Comparison of ENCODE assay signal across 32 mouse cellular contexts in the genomic region with DNA sequence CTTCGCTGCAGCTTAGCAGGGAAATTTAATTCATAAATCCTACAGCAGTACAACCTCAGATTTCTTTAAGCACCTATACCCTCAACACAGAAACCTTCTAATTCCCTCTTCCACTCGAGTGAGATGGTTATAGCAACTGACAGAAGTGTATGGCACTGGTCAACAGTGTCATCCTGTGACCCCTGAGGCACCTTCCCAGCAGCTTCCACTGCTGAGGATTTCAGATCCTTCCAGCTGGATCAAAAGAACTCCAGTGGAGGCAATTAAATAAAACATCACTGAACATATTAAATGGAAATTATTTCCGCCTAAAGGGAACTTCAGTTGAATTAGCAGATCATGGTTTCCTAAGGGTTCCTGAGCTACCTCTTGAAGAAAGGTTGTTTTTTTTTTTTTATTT.
DNase-seq lines count a peak whose midpoint lies in the region; ATAC-seq and TF ChIP-seq lines count a peak whose summit lies in the region.
"Had no signal": no experiment of that assay in that cellular context is flagged by ENCODE, and none has a peak within 500 bp of the region (broad histone marks: within the 10 kb centered on the region; RNA-seq: fewer than 3 reads in every experiment).

No protein-coding gene starts in this region.

- H3K9me3 ChIP-seq in forebrain, embryonic 14.5 days (replicated peaks; ENCODE audit: control insufficient read depth, low read length), result no peaks in the 10 kb centered on the region
- no peaks in the 10 kb centered on the region for H3K9me3 ChIP-seq in forebrain, embryonic 13.5 days (replicated peaks)
- no peaks in the 10 kb centered on the region for H3K9me3 ChIP-seq in midbrain, embryonic 13.5 days
- H3K9me3 ChIP-seq in midbrain, embryonic 11.5 days (ENCODE audit: control insufficient read depth, low read length), result no peaks in the 10 kb centered on the region
- H3K9me3 ChIP-seq in midbrain, embryonic 15.5 days, result no peaks in the 10 kb centered on the region
- H3K9me3 ChIP-seq: embryonic facial prominence, embryonic 12.5 days; G1E; kidney, embryonic 15.5 days; limb, embryonic 10.5 days; neural tube, embryonic 13.5 days had no signal

- DNase-seq in forebrain, embryonic 14.5 days (ENCODE audit: low spot score), result no peak
- DNase-seq in midbrain, embryonic 11.5 days (ENCODE audit: low spot score, missing footprints), result no peak
- DNase-seq in layer of hippocampus, adult 2 months (ENCODE audit: low spot score in 2 of 2), result no peak
- DNase-seq in kidney, adult 11 months, result no peak
- DNase-seq: adrenal gland, adult 2 months; B cell, adult 2 months; cerebellum, adult 8-10 months; cerebellum, postnatal 36 days; forebrain, postnatal 0 days; gastrocnemius, postnatal 14 days; heart, adult 11 months; kidney, postnatal 4 days; layer of hippocampus, adult 9-11 months; liver; lung, postnatal 4 days; right cerebral cortex, adult 18-20 months; thymus, adult 18-20 months; thymus, postnatal 36 days had no signal

- H3K4me1 ChIP-seq in forebrain, embryonic 14.5 days (ENCODE audit: control insufficient read depth, insufficient read depth, low read length), result no peaks in the 10 kb centered on the region
- no peaks in the 10 kb centered on the region for H3K4me1 ChIP-seq in forebrain, embryonic 13.5 days
- no peaks in the 10 kb centered on the region for H3K4me1 ChIP-seq in midbrain, embryonic 13.5 days (replicated peaks)
- H3K4me1 ChIP-seq in midbrain, embryonic 11.5 days (ENCODE audit: control insufficient read depth, insufficient read depth, low read length), result no peaks in the 10 kb centered on the region
- H3K4me1 ChIP-seq in midbrain, embryonic 15.5 days, result no peaks in the 10 kb centered on the region
- H3K4me1 ChIP-seq: embryonic facial prominence, embryonic 12.5 days; kidney, embryonic 15.5 days; liver, embryonic 15.5 days; neural tube, embryonic 13.5 days had no signal

- H3K27me3 ChIP-seq in forebrain, embryonic 14.5 days (replicated peaks; ENCODE audit: control insufficient read depth, insufficient read depth, low read length), result no peaks in the 10 kb centered on the region
- H3K27me3 ChIP-seq in forebrain, embryonic 13.5 days, result no peaks in the 10 kb centered on the region
- no peaks in the 10 kb centered on the region for H3K27me3 ChIP-seq in midbrain, embryonic 13.5 days
- H3K27me3 ChIP-seq in midbrain, embryonic 11.5 days (ENCODE audit: control insufficient read depth, insufficient read depth, low read length), result no peaks in the 10 kb centered on the region
- H3K27me3 ChIP-seq in midbrain, embryonic 15.5 days (replicated peaks), result no peaks in the 10 kb centered on the region
- H3K27me3 ChIP-seq: CH12.LX; embryonic facial prominence, embryonic 12.5 days; kidney, embryonic 15.5 days; liver, embryonic 15.5 days; neural tube, embryonic 13.5 days had no signal

- 44% methylated on average over 3 of the region's 3 CpGs for WGBS in forebrain, embryonic 14.5 days
- WGBS in forebrain, embryonic 13.5 days, result 40% methylated on average over 3 of the region's 3 CpGs
- 47% methylated on average over 3 of the region's 3 CpGs for WGBS in midbrain, embryonic 13.5 days
- 72% methylated on average over 3 of the region's 3 CpGs for WGBS in midbrain, embryonic 11.5 days
- WGBS in midbrain, embryonic 15.5 days, result 49% methylated on average over 3 of the region's 3 CpGs

- no peak overlapping the region for H3K27ac ChIP-seq in forebrain, embryonic 14.5 days (ENCODE audit: low read depth, low read length)
- no peak overlapping the region for H3K27ac ChIP-seq in forebrain, embryonic 13.5 days
- no peak overlapping the region for H3K27ac ChIP-seq in midbrain, embryonic 13.5 days
- H3K27ac ChIP-seq in midbrain, embryonic 11.5 days (ENCODE audit: low read depth, low read length), result no peak overlapping the region
- H3K27ac ChIP-seq in midbrain, embryonic 15.5 days, result no peak overlapping the region
- H3K27ac ChIP-seq in layer of hippocampus, adult 2 months, result no peak overlapping the region
- H3K27ac ChIP-seq: embryonic facial prominence, embryonic 12.5 days; kidney, embryonic 15.5 days; left cerebral cortex, adult 2 months; limb, embryonic 10.5 days; liver, embryonic 15.5 days; neural tube, embryonic 13.5 days had no signal

- no peaks in the 10 kb centered on the region for H3K36me3 ChIP-seq in forebrain, embryonic 14.5 days (ENCODE audit: control insufficient read depth, insufficient read depth, low read length)
- H3K36me3 ChIP-seq in forebrain, embryonic 13.5 days (ENCODE audit: poor library complexity, severe bottlenecking), result no peaks in the 10 kb centered on the region
- no peaks in the 10 kb centered on the region for H3K36me3 ChIP-seq in midbrain, embryonic 13.5 days
- no peaks in the 10 kb centered on the region for H3K36me3 ChIP-seq in midbrain, embryonic 11.5 days (ENCODE audit: control insufficient read depth, insufficient read depth, low read length)
- H3K36me3 ChIP-seq in midbrain, embryonic 15.5 days (replicated peaks), result no peaks in the 10 kb centered on the region
- H3K36me3 ChIP-seq: embryonic facial prominence, embryonic 12.5 days; G1E; kidney, embryonic 15.5 days; limb, embryonic 10.5 days; liver, embryonic 15.5 days; neural tube, embryonic 13.5 days had no signal

- no peak overlapping the region for H3K9ac ChIP-seq in forebrain, embryonic 14.5 days (ENCODE audit: low read length)
- no peak overlapping the region for H3K9ac ChIP-seq in forebrain, embryonic 13.5 days
- no peak overlapping the region for H3K9ac ChIP-seq in midbrain, embryonic 13.5 days (replicated peaks)
- H3K9ac ChIP-seq in midbrain, embryonic 11.5 days (ENCODE audit: low read length), result no peak overlapping the region
- no peak overlapping the region for H3K9ac ChIP-seq in midbrain, embryonic 15.5 days
- H3K9ac ChIP-seq: embryonic facial prominence, embryonic 12.5 days; forebrain, postnatal 0 days; kidney, embryonic 15.5 days; liver, embryonic 15.5 days; neural tube, embryonic 13.5 days had no signal

- peak; percentile 37; the same call in 1 of the 2 replicates for ATAC-seq in forebrain, embryonic 14.5 days
- ATAC-seq in forebrain, embryonic 13.5 days, result no peak
- peak; percentile 84 for ATAC-seq in midbrain, embryonic 13.5 days
- ATAC-seq in midbrain, embryonic 11.5 days (ENCODE audit: low FRiP score), result no peak
- ATAC-seq in midbrain, embryonic 15.5 days (replicated peaks), result peak; percentile 52
- ATAC-seq: forebrain, postnatal 0 days; intestine, postnatal 0 days had no signal

- TF ChIP-seq CTCF in layer of hippocampus, adult 2 months (conservative IDR thresholded peaks at IDR 0.05), result no peak

- no peak overlapping the region for H3K4me2 ChIP-seq in forebrain, embryonic 14.5 days (ENCODE audit: low read length)
- H3K4me2 ChIP-seq in forebrain, embryonic 13.5 days, result no peak overlapping the region
- no peak overlapping the region for H3K4me2 ChIP-seq in midbrain, embryonic 13.5 days (replicated peaks)
- H3K4me2 ChIP-seq in midbrain, embryonic 11.5 days, result no peak overlapping the region
- no peak overlapping the region for H3K4me2 ChIP-seq in midbrain, embryonic 15.5 days
- H3K4me2 ChIP-seq: embryonic facial prominence, embryonic 12.5 days; heart, embryonic 11.5 days; kidney, embryonic 15.5 days; liver, embryonic 15.5 days; neural tube, embryonic 13.5 days had no signal

- no peak overlapping the region for H3K4me3 ChIP-seq in forebrain, embryonic 14.5 days (ENCODE audit: low read depth, low read length)
- H3K4me3 ChIP-seq in forebrain, embryonic 13.5 days, result no peak overlapping the region
- H3K4me3 ChIP-seq in midbrain, embryonic 13.5 days (replicated peaks), result no peak overlapping the region
- H3K4me3 ChIP-seq in midbrain, embryonic 11.5 days (ENCODE audit: low read depth, low read length), result no peak overlapping the region
- H3K4me3 ChIP-seq in midbrain, embryonic 15.5 days, result no peak overlapping the region
- no peak overlapping the region for H3K4me3 ChIP-seq in layer of hippocampus, adult 2 months
- H3K4me3 ChIP-seq: embryonic facial prominence, embryonic 12.5 days; kidney, embryonic 15.5 days; left cerebral cortex, adult 2 months; limb, embryonic 10.5 days; liver, embryonic 15.5 days; myocyte; neural tube, embryonic 13.5 days had no signal

Comparison
In these comparisons a context has a peak if more than half of its experiments do, and no peak if none do; other contexts are left out.
1. ATAC-seq: peak in forebrain, embryonic 14.5 days (single experiment), midbrain, embryonic 13.5 days (single experiment) and midbrain, embryonic 15.5 days (single experiment); none in forebrain, embryonic 13.5 days (single experiment) and midbrain, embryonic 11.5 days (single experiment).